Mouse (Mus musculus) liver, adult 2 months (tissue): Measurements from ENCODE around the gene Cwc25.

Source experiments
- CTCF ChIP-seq: fragments of 200-500 bp; IDR thresholded peaks from 2 replicates; pipeline ENCODE4 v1.5.1; 2011; ENCODE audit warnings: low read depth, low read length, control low read depth
- POLR2A ChIP-seq: fragments of 200-500 bp; IDR thresholded peaks from 2 replicates; pipeline ENCODE4 v1.6.1; 2011; ENCODE audit warnings: low read length, control low read depth; ENCODE audit not compliant: insufficient read depth; ENCODE audit errors: extremely low read depth

DNA sequence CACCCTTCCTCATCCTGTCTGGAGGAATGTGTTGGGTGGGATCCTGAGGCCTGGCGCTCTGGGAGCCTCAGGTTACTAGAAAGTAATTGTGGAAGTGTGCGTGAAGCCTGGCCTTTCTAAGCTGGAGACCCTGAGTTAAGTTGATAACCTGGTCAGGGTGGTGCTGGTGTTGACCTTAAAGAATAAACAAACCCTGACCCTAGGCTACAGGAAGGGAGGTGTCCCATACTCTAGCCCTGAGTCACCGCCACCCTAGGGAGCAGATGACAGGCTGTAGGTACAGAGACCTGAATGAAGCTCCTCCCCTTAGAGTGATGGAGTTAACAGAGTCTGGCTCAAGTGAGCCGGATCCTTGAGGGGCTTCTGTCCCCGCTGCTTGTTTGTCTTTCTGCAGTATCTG is 37.5 kb upstream of the Cwc25 start:
- TF ChIP-seq CTCF: no peak
- TF ChIP-seq POLR2A: no peak
